Mouse (Mus musculus): ENCODE data around the gene Kdelr2.

Gene Kdelr2

DNA sequence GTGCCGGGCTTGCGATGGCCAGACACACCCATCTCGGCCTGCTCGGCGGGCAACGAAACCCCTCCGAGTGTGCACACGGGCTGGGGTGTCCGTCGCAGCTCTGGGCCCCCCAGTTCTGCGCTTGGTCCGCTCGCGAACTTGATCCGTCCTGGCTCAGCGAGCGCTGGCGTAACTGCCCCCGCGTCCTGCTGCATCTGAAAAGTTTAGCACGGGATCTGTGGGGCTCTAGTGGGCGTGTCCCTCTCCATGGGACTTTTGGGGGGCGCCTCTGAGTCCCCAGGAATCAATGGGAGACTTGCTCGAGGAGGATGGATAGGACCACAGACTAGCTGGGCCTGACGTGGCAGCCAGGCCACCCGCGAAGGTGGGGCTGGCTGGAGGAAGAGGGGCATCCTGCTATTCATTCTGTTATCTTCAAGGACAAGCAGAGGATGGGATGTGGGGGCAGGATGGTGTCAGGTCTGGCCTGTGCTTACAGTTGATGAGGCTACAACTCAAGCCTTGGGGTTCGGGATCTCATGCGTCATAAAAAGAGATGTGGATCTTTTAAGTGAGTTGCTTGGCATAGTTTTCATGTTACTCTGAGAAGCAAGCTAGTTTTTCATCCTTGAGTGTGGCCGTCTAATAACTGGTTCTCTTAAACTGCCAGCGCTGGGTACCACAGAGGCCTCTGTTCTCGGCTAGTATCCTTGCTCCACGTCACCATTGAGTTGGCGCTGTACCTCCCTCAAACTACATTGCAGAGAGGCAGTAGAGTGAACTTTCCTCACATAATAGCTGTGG lies 701 bp downstream of the Kdelr2 start:
- peak; percentile 30 for DNase-seq

- no peak for DNase-seq
Observed at GRCm38 (mm10) chr5:143405200-143405599, 1.6 kb downstream of the Kdelr2 start.

GRCm38 (mm10) chr5:143406548-143406947 lies 2.9 kb downstream of the Kdelr2 start:
- no peak for DNase-seq

GRCm38 (mm10) chr5:143409239-143409638 lies 5.6 kb downstream of the Kdelr2 start:
- no peak for DNase-seq

DNA sequence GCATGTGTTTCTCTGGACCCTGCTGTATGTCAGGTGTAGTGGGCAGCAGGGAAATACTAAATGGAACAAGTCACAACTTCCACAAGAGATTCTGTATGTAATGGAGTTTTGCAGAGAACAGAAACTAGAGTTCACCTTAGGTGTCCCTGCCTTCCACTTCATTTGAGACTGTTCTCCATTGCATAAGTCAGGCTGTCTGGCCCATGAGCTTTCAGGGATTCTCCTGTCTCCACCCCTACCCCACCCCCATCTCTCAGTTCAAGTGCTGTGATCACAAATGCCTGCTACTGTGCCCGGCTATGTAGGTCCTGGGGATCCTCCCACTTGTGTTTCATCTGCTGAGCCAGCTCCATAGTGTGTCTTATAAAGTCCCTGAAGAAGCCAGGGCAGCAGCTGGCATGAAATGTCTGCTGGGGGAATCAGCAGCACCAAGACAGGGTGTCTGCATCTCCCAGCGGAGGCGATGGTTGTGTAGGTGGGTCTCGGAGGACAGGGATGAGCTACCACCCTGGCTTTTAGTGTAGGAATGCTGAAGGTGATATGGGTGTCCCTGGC lies 7.3 kb downstream of the Kdelr2 start:
- no peak for DNase-seq

DNA sequence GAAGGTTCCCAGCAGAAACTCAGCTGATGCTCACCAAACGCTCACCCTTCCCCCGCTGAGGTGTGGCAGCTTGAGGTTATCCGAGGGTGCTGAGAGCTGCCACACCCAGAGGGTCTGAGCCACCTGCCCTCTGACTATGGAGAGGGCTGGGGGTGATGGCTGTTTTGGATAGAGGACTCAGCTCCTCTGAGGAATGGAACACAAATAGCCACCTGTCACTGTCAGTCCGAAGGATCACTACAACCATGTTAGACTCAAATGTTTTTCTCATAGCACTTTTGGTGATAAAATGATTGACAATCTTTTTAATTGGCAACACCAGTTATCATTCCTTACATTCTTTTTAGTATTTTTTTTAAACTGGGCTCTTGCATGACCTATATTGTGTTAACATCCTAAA lies 17.8 kb downstream of the Kdelr2 start:
- no peak for DNase-seq

DNA sequence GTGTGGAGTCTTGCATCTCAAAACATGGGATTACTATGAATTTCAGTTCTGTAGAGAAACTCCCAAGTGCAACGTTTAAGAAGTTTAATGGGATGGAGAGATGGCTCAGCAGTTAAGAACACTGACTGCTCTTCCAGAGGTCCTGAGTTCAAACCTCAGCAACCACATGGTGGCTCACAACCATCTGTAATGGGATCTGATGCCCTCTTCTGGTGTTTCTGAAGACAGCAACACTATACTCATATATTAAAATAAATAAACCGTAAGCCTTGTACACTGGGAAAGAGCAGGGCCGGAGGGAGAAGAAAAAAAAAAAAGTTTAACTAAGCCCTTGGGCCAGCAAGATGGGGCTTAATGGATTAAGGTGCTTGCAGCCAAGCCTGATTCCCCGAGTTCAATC lies 19.4 kb downstream of the Kdelr2 start:
- no peak for DNase-seq

DNA sequence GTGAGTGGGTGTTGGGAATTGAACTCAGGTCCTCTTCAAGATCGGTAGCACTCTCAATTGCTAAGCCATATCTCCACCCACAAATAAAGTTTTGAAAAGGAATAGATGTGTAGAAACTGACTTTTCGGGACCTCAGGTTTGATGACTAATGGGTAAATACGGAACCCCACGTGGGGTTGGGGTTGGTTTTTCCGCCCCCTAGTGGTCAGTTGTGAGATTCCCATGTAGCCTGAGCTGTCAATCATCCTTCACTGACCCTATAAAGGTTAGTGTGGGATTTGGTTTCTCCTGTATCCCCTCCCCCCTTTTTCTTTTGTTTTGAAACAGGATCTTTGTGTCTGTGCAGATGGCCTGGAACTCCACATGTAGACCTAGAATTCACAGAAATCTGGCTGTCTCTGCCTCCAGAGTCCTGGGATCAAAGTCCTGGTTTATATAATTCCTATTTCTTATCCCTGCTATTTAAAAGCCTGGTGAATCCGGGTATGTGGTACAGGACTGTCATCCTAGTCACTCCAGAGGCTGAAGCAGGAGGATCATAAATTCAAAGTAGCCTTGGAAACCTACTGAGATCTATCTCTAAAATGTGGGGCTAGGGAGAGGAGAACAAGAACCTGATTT lies 20.4 kb downstream of the Kdelr2 start:
- peak; percentile 71 for DNase-seq

DNA sequence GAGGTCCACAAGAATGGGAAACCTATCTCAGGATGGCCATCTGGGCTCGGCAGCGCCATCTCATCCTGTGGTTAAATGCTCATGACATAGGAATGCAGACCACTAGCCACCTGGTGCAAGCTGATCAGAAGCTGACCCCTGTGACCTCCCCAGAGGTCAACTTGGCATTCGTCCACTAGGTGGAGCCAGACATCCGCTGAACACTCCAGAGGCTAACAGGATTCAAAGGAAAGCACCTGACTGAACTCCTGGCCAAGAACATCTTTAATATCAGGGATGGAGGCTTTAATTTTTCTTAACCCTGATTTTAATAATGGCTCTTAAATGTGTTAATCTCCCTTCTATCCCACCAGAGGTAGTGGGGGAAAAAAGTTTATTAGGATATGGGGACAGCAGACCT lies 30.8 kb downstream of the Kdelr2 start:
- peak; percentile 86 for DNase-seq

GRCm38 (mm10) chr5:143441298-143441697 lies 37.7 kb downstream of the Kdelr2 start:
- no peak for DNase-seq

- DNase-seq, result no peak
Observed at GRCm38 (mm10) chr5:143441753-143442152, 38.1 kb downstream of the Kdelr2 start.

DNA sequence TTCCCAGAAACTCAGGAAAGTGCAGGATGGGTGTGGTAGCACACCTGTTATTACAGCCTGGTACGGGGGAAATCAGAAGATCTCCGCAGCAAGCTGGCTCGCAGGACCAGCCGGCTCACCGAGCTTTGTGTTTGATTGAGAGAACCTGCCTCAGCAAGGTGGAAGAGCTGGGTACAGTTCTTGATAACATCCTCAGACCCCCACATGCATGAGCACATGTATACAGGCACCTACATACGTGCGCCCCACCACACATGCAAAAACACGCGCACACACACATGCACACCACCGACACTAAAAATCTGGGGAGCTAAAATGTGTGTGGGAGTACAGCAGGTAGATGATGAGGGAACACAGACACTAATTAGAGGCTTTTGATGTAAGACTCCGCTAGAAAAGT lies 60.0 kb downstream of the Kdelr2 start:
- DNase-seq, result no peak

GRCm38 (mm10) chr5:143464100-143464756 lies 60.6 kb downstream of the Kdelr2 start, which contains the start of gene Daglb:
TSS of gene Daglb (plus strand) at chr5:143464584.
- DNase-seq, result peak; percentile 97

DNA sequence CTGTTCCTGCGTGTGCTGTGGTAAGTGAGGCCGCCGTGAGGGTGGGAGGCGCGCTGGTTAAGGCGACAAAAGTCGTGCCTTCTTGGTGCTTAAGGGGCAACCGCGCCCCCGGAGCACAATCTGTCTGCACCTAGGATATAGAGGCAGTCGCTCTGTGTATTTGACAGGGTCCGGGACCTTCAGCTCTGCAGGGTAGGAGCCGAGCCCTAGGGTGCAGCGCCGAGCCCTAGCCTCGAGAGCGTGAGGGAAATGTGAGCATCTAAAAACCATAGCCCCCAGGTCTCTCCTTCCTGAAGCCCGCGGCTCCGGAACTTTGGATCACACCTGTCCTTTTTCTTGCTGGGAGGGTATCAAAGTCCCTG lies 61.1 kb downstream of the Kdelr2 start:
- DNase-seq, result no peak

DNA sequence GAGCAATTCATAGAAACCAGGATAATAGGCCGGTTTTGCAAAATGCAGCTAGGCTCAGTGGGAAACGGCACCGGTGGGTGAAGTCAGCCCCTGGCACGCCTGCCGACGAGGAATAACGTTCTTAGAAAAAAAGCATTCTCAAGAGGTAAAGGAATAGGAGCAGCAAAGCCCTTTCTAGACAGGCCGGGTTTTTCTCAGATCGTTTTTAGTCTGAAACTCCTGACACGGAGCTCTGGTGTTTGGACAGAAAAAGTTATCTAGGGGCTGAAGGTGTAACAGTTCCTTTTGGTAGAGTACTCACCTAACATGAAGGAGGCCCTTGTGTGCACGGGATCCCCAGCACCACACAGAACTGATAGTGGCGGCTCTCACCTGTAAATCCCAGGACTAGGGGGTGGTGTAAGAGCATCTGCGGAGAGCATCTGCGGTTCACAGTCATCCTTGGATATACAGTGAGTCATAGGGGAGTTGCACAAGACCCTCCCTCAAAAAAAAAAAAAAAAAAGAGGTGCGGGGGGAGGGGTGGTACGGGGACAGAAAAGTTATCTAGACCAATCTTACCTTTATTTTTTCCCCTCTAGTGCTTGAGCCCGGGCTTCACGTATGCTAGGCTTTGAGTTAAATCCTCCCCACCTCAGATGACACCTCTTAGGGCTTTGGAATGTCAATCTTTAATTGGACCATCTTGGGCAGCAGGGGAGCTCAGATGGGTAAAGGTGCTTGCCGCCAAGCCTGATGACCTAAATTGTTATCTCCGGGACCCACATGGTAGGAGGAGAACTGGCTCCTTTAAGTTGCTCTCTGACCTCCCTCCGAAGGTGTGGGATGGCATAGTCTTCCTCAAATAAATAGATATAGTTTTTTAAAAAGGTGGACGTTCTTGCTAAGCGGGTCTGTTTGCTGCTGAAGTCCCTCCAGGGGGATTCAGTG lies 61.8 kb downstream of the Kdelr2 start:
- peak; percentile 10 for DNase-seq

DNA sequence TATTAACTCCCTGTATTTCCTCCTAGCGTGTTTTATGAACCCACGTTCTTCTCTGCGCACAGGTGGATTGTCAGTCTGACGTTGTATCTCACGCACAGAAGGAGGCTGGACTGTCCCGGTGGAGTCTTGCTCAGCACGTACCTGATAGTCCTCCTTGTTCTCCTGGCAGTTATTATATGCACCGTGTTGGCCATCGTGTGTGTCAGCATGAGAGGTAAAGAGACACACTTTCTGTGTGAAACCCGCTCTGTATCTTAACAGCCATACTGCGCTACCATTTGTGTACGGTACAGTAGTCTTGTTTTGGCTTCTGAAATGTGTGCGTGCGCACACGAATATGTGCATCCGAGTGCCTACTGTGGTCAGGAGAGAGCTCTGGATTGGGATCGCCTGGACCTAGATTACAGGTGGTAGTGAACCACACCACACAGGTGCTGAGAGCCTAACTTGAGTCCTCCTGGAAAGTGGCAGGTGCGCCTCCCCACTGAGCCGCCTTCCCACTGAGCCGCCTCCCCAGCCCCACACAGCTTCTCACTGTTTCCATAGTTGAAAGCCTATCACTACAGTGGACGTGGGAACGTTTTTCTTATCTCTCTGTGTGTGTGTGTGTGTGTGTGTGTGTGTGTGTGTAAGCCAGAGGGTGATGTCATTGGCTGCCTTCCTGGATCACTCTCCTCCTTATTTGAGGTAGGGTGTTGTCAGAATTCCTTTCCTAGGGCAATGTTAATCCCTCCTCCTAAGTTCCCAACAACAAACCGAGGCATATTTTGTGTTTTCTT lies 63.4 kb downstream of the Kdelr2 start:
- DNase-seq, result no peak

GRCm38 (mm10) chr5:143467931-143468330 lies 64.3 kb downstream of the Kdelr2 start:
- DNase-seq, result no peak

DNA sequence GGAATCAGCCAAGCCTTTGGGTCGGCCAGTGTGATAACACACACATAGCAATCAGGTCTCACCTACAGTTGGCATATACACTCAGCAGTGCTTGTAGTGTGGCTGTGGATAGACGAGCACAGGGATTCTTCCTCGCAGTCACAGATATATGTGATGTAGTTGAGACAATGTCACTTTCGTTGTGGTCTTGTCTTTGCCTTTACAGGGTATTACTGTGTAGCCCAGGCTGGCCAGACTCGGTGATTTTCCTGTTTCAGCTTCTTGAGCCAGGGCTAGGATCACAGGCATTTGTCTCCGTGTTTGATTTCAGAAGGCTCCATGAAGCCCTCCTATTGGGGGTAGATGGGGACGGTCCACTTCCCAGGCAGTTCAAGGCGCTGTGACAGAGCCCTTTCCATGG lies 66.0 kb downstream of the Kdelr2 start:
- no peak for DNase-seq

DNA sequence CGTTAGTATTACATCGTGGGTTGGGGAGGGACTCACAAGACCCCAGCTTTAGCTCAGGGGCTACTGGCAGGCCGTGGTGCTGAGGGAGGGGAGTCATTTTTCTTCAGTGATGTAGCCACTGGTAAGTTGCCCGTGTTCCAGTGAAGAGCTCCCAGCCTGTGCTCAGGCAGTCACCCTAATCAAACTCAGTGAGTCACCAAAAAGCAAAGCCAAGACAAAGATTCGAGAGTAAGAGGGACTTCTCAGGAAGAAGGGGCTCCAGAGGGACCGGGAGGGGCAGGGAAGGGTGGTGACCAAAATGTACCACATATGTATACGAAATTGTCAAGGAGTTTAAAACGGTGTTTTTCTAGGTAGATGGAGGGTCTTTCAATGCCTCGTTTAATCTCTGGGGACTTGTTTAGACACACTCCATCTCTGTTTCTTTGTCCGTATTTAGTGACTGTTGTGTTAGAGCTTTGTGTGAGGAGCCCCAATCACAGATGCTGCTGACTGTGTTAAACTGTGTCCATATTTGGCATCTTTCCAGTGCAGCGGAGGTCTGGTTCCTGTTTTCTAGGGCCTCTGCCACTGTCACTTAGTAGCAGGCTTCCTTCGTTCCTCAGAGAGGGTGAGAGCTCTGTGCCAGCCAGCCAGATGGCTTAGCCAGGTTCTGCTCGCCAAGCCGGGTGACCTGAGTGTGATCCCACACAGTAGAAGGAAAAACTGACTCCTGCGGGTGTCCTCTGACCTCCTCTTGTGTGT lies 67.0 kb downstream of the Kdelr2 start:
- DNase-seq, result no peak

DNA sequence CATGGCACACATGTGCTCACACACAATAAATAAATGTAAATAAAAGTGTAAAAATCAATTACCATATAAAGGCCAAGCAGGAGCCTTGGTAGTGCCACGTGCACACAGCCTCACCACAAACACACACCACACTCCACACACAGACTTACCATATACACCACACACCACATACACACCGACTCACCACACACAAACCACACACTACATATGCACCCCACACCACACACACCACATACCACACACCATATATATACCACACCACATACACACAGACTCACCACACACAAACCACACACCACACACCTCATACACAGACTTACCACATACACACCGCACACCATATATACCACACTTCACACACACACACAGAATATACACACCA lies 67.5 kb downstream of the Kdelr2 start:
- no peak for DNase-seq
